Mouse (Mus musculus): Measurements from ENCODE around the gene Snrk. TPM values are rescaled to one million over a fixed set of nuclear protein-coding genes. Genes with fewer than 3 reads are reported as not detected.
A peak's percentile ranks its signal among the peaks of the same experiment; 100 is the strongest.

The Snrk gene
- polyA plus RNA-seq (2014; fragmentation: Nextera tagmentation; extraction: Ambion mirVana): 30.0 and 31.3 TPM in 2 replicates

- peak; percentile 95 for ATAC-seq (ENCODE audit: insufficient number of reproducible peaks, insufficient read depth, low FRiP score, low read depth)
- H3K9ac ChIP-seq (ENCODE audit: low read length): peak within 1 kb of the TSS; percentile 98
- peak within 1 kb of the TSS; percentile 86 for H3K4me2 ChIP-seq (ENCODE audit: low read length)
- WGBS: under 1% methylated on average over 67 of the region's 67 CpGs
- H3K27ac ChIP-seq (replicated peaks in 1 of 2; ENCODE audit: control insufficient read depth in 1 of 2, insufficient read depth in 1 of 2, low read depth in 2 of 2, low read length in 2 of 2): peak within 1 kb of the TSS; percentile 63 to 84
- no peaks in the 10 kb centered on the region for H3K9me3 ChIP-seq (ENCODE audit: control insufficient read depth, low read length)
- peak within 1 kb of the TSS; percentile 90 to 97 for H3K4me3 ChIP-seq (ENCODE audit: control insufficient read depth in 1 of 2, insufficient read depth in 1 of 2, low read depth in 1 of 2, low read length in 2 of 2)
- peaks cover 3 to 20% of the 10 kb centered on the region in 2 experiments for H3K4me1 ChIP-seq (ENCODE audit: control insufficient read depth in 2 of 2, insufficient read depth in 2 of 2, low read length in 2 of 2)
- H3K27me3 ChIP-seq (ENCODE audit: control insufficient read depth, insufficient read depth, low read length): no peaks in the 10 kb centered on the region
- peaks cover 6% of the 10 kb centered on the region; the same call in 1 of the 2 replicates for H3K36me3 ChIP-seq (ENCODE audit: control insufficient read depth, insufficient read depth, low read length)
Observed at GRCm38 (mm10) chr9:122117112-122117616, at the start of gene Snrk. Gene Snrk, plus strand, starts transcription at chr9:122117266.

DNA sequence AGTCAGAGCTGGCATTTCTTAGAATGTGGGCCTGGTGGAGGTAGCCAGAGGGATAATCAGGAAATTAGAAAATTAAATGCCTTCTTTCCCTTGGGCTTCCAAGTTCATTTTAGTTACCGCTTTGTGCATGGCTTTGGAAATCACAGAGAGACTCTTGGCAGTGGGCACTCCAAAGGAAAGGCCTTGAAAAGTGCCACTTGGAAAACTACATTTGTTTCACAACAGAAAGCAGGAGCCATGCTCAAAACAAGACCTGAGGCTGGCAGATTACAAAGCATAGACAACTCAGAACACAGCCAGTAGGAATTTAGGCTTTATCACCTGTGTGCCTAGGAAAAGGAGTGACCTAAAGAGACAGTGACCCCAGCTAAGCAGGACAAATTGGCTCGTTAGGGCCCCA, 49.4 kb upstream of the Snrk start:
- WGBS: 75% methylated on average over 2 of the region's 2 CpGs

GRCm38 (mm10) chr9:122069560-122070174, 47.4 kb upstream of the Snrk start:
- Histone ChIP-seq H3K27me3 (ENCODE audit: control insufficient read depth, insufficient read depth, low read length) (no peaks in the 10 kb centered on the region), H3K9ac (ENCODE audit: low read length) (no peak overlapping the region), H3K4me2 (ENCODE audit: low read length) (no peak overlapping the region), H3K4me1 (ENCODE audit: control insufficient read depth in 2 of 2, insufficient read depth in 2 of 2, low read length in 2 of 2) (peaks cover 5 to 8% of the 10 kb centered on the region in 2 experiments; a peak in 3 of 4 replicates), H3K9me3 (ENCODE audit: control insufficient read depth, low read length) (no peaks in the 10 kb centered on the region), H3K4me3 (ENCODE audit: control insufficient read depth in 1 of 2, insufficient read depth in 1 of 2, low read depth in 1 of 2, low read length in 2 of 2) (no peak overlapping the region), H3K36me3 (ENCODE audit: control insufficient read depth, insufficient read depth, low read length) (no peaks in the 10 kb centered on the region), H3K27ac (replicated peaks in 1 of 2; ENCODE audit: control insufficient read depth in 1 of 2, insufficient read depth in 1 of 2, low read depth in 2 of 2, low read length in 2 of 2) (no peak overlapping the region)
- 65% methylated on average over 11 of the region's 11 CpGs for WGBS
- ATAC-seq (ENCODE audit: insufficient number of reproducible peaks, insufficient read depth, low FRiP score, low read depth): no peak

More for the DNA sequence above, 49.4 kb upstream of the Snrk start:
- H3K9me3 ChIP-seq (ENCODE audit: control insufficient read depth, low read length): no peaks in the 10 kb centered on the region
- H3K27me3 ChIP-seq (ENCODE audit: control insufficient read depth, insufficient read depth, low read length): no peaks in the 10 kb centered on the region
- H3K4me3 ChIP-seq (ENCODE audit: control insufficient read depth in 1 of 2, insufficient read depth in 1 of 2, low read depth in 1 of 2, low read length in 2 of 2): no peak overlapping the region
- H3K36me3 ChIP-seq (ENCODE audit: control insufficient read depth, insufficient read depth, low read length): no peaks in the 10 kb centered on the region
- no peak overlapping the region for H3K4me2 ChIP-seq (ENCODE audit: low read length)
- H3K27ac ChIP-seq (replicated peaks in 1 of 2; ENCODE audit: control insufficient read depth in 1 of 2, insufficient read depth in 1 of 2, low read depth in 2 of 2, low read length in 2 of 2): no peak overlapping the region
- H3K9ac ChIP-seq (ENCODE audit: low read length): no peak overlapping the region
- no peak for ATAC-seq (ENCODE audit: insufficient number of reproducible peaks, insufficient read depth, low FRiP score, low read depth)
- H3K4me1 ChIP-seq (ENCODE audit: control insufficient read depth in 2 of 2, insufficient read depth in 2 of 2, low read length in 2 of 2): peaks cover 0 to 4% of the 10 kb centered on the region in 2 experiments; a peak in 2 of 4 replicates

DNA sequence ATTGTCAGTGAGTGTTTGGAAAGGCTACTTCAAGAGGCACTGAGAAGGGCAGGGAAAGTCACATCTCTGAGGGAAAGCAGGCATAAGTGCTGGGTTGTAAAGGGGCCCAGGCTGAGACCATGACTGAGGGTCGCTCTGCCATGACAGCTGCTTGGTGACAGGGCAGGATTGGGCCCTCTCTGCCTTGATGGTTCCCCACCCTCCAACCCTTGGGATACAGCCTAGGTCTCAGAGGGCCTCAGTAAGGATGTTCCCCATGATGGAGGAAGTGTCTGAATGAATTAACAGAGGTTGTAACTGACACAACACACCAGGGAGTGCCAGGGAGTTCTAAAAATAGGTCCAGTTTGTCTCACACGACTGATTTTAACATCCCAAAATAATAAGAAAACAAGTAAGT, 43.1 kb upstream of the Snrk start:
- H3K4me3 ChIP-seq (ENCODE audit: control insufficient read depth in 1 of 2, insufficient read depth in 1 of 2, low read depth in 1 of 2, low read length in 2 of 2): no peak overlapping the region
- H3K4me2 ChIP-seq (ENCODE audit: low read length): no peak overlapping the region
- peaks cover 6 to 14% of the 10 kb centered on the region in 2 experiments; a peak in 3 of 4 replicates for H3K4me1 ChIP-seq (ENCODE audit: control insufficient read depth in 2 of 2, insufficient read depth in 2 of 2, low read length in 2 of 2)
- no peak overlapping the region for H3K9ac ChIP-seq (ENCODE audit: low read length)
- H3K36me3 ChIP-seq (ENCODE audit: control insufficient read depth, insufficient read depth, low read length): no peaks in the 10 kb centered on the region
- H3K9me3 ChIP-seq (ENCODE audit: control insufficient read depth, low read length): no peaks in the 10 kb centered on the region
- ATAC-seq (ENCODE audit: insufficient number of reproducible peaks, insufficient read depth, low FRiP score, low read depth): no peak
- no peaks in the 10 kb centered on the region for H3K27me3 ChIP-seq (ENCODE audit: control insufficient read depth, insufficient read depth, low read length)
- WGBS: 29% methylated on average over 2 of the region's 2 CpGs
- no peak overlapping the region for H3K27ac ChIP-seq (replicated peaks in 1 of 2; ENCODE audit: control insufficient read depth in 1 of 2, insufficient read depth in 1 of 2, low read depth in 2 of 2, low read length in 2 of 2)

- Histone ChIP-seq H3K36me3 (ENCODE audit: control insufficient read depth, insufficient read depth, low read length) (no peaks in the 10 kb centered on the region), H3K4me2 (ENCODE audit: low read length) (no peak overlapping the region), H3K27ac (replicated peaks in 1 of 2; ENCODE audit: control insufficient read depth in 1 of 2, insufficient read depth in 1 of 2, low read depth in 2 of 2, low read length in 2 of 2) (no peak overlapping the region), H3K9me3 (ENCODE audit: control insufficient read depth, low read length) (no peaks in the 10 kb centered on the region), H3K9ac (ENCODE audit: low read length) (no peak overlapping the region), H3K4me1 (ENCODE audit: control insufficient read depth in 2 of 2, insufficient read depth in 2 of 2, low read length in 2 of 2) (peaks cover 6 to 16% of the 10 kb centered on the region in 2 experiments; a peak in 3 of 4 replicates), H3K27me3 (ENCODE audit: control insufficient read depth, insufficient read depth, low read length) (no peaks in the 10 kb centered on the region), H3K4me3 (ENCODE audit: control insufficient read depth in 1 of 2, insufficient read depth in 1 of 2, low read depth in 1 of 2, low read length in 2 of 2) (no peak overlapping the region)
- WGBS: 88% methylated on average over 13 of the region's 13 CpGs
- ATAC-seq (ENCODE audit: insufficient number of reproducible peaks, insufficient read depth, low FRiP score, low read depth): no peak
Observed at GRCm38 (mm10) chr9:122074575-122074974, 42.5 kb upstream of the Snrk start.

DNA sequence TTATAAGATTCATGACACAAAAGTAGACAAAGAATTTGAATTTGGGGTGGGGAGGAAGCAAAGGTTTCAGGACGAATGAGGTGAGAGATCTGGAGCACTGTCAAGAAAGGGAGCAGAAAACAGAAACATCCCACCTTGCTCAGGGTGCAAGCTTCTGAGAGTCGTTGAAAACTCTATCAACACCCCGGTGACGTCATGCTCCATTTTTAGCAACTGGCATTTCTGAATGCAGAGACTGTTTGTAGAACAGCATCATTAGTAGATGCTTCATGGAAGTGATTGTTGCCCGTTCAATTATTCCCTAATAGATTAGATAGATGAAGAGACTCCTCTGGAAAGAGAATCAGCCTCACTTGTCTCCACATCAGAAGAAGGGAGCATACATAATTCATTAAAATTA, 38.6 kb upstream of the Snrk start:
- no peak overlapping the region for H3K9ac ChIP-seq (ENCODE audit: low read length)
- peak overlapping the region; percentile 43 for H3K4me2 ChIP-seq (ENCODE audit: low read length)
- 18% methylated on average over 5 of the region's 5 CpGs for WGBS
- H3K27ac ChIP-seq (replicated peaks in 1 of 2; ENCODE audit: control insufficient read depth in 1 of 2, insufficient read depth in 1 of 2, low read depth in 2 of 2, low read length in 2 of 2): peak overlapping the region; percentile 26 to 61; a peak in 1 of 4 replicates
- no peak overlapping the region for H3K4me3 ChIP-seq (ENCODE audit: control insufficient read depth in 1 of 2, insufficient read depth in 1 of 2, low read depth in 1 of 2, low read length in 2 of 2)
- no peak for ATAC-seq (ENCODE audit: insufficient number of reproducible peaks, insufficient read depth, low FRiP score, low read depth)
- H3K4me1 ChIP-seq (ENCODE audit: control insufficient read depth in 2 of 2, insufficient read depth in 2 of 2, low read length in 2 of 2): peaks cover 6 to 16% of the 10 kb centered on the region in 2 experiments; a peak in 3 of 4 replicates
- no peaks in the 10 kb centered on the region for H3K9me3 ChIP-seq (ENCODE audit: control insufficient read depth, low read length)
- no peaks in the 10 kb centered on the region for H3K36me3 ChIP-seq (ENCODE audit: control insufficient read depth, insufficient read depth, low read length)
- H3K27me3 ChIP-seq (ENCODE audit: control insufficient read depth, insufficient read depth, low read length): no peaks in the 10 kb centered on the region

DNA sequence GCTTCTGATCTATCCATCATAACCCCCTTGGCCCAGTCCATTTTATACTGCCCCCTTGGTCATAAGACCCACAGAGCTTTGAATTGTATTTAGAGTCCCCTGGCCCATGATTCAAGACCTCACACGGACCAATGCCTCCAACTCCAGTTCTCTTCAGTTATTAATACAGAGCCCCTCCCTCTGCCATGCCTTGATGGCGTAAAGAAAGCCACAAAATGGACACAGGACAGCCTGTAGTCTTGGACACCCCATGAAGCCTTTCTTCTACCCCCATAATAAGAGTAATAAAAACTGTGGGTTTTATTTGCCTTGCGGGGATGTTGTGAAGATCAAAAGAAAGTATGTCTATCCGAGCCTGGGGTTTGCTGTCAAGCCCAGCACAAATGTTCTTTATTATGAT, 33.4 kb upstream of the Snrk start:
- Histone ChIP-seq H3K4me3 (ENCODE audit: control insufficient read depth in 1 of 2, insufficient read depth in 1 of 2, low read depth in 1 of 2, low read length in 2 of 2) (no peak overlapping the region), H3K27ac (replicated peaks in 1 of 2; ENCODE audit: control insufficient read depth in 1 of 2, insufficient read depth in 1 of 2, low read depth in 2 of 2, low read length in 2 of 2) (peak overlapping the region in 1 of 2 experiments; percentile 77; a peak in 1 of 4 replicates), H3K36me3 (ENCODE audit: control insufficient read depth, insufficient read depth, low read length) (no peaks in the 10 kb centered on the region), H3K4me1 (ENCODE audit: control insufficient read depth in 2 of 2, insufficient read depth in 2 of 2, low read length in 2 of 2) (peaks cover 0 to 17% of the 10 kb centered on the region in 2 experiments; a peak in 3 of 4 replicates), H3K9ac (ENCODE audit: low read length) (no peak overlapping the region), H3K27me3 (ENCODE audit: control insufficient read depth, insufficient read depth, low read length) (no peaks in the 10 kb centered on the region), H3K9me3 (ENCODE audit: control insufficient read depth, low read length) (no peaks in the 10 kb centered on the region), H3K4me2 (ENCODE audit: low read length) (no peak overlapping the region)
- 85% methylated on average over 4 of the region's 4 CpGs for WGBS
- no peak for ATAC-seq (ENCODE audit: insufficient number of reproducible peaks, insufficient read depth, low FRiP score, low read depth)

Measured in heart, embryonic 14.5 days (tissue).